Mouse (Mus musculus) naive thymus-derived CD4-positive, alpha-beta T cell, adult 5 months (primary cell): ENCODE data around the gene Ifnl3. TPM values are rescaled to one million over a fixed set of nuclear protein-coding genes. Genes with fewer than 3 reads are reported as not detected.

ENCODE experiments used
- polyA plus RNA-seq: library from polyadenylated mRNA; unstranded; fragments of 100-300 nt; shearing (Covaris generic); gene quantifications from one replicate; pipeline ENCODE4 v1.2.1, GENCODE M21; 2017

The Ifnl3 gene
- polyA plus RNA-seq, result not detected

DNA sequence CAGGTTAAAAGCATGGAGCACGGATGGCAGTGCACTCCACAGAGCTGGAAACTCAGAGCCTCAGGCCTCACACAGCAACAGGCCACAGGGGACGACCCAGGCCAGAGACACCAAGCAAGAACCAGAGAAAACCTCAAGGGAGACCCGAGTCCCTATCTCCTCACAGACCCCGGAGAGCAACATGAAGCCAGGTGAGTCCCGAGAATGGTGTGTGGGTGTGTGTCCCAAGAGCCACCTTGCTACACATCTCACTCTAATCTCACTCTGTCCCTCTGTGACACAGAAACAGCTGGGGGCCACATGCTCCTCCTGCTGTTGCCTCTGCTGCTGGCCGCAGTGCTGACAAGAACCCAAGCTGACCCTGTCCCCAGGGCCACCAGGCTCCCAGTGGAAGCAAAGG is at the start of gene Ifnl3:
Gene Ifnl3 (plus strand): TSS at position 301 of the 400 bp plus-strand sequence.

DNA sequence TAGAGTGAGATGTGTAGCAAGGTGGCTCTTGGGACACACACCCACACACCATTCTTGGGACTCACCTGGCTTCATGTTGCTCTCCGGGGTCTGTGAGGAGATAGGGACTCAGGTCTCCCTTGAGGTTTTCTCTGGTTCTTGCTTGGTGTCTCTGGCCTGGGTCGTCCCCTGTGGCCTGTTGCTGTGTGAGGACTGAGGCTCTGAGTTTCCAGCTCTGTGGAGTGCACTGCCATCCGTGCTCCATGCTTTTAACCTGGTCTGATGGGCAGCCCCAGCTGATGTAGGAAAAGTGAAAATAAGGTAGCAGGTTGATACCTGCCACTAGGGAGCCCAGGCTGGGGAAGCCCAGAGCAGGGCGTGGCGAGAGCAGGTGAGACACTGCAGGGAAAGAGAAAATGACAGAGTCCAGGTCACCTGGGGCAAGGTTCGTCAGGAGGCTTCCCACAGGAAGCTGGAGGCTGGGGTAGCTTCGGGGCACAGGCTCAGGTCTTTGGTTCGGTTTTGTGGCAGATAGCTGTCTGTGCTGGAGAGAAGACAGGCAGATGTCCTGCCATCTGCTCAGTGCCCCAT is 12.1 kb upstream of the Ifnl3 start, which contains the start of gene Ifnl2:
Gene Ifnl2 (minus strand): TSS at position 51 of the 570 bp plus-strand sequence.

DNA sequence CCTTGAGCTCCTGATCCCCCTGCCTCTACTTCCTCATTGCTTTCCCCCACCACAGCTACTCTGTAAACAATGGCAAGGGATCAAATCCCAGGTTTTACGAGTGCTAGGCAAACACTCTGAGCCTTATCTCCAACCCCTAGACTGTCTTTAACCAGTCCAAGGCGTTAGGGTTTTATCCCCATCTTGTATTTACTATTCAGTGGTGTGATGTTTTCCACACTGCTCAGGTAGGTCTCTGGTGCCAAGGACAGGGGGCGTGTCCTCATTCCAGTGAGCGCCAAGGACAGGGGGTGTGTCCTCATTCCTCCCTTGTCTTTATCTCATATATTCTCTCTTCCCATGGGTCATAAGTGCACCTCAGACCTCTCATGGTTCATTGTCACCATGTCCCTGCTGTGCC is 17.9 kb downstream of the Ifnl3 start, which contains the start of gene Sycn:
Gene Sycn (plus strand): TSS at position 360 of the 400 bp plus-strand sequence.

DNA sequence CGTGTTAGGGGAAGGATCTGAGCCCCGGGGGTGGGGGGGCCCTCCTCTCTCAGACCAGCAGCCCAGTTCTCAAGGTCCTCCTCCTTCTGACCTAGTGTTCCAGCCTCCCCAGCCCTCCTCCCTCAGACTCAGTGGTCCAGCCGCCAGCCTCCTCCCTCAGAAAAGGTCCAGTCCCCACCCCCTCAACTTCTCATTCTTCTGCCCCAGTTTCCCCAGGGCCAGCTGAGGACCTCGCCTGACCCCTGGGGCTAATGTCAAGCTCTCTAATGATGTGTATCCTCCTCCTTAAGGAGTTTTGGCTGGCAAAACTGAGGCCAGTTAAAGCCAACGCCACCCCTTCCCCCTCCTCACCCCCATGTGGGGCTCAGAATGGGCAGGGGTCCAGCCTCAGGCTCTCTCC is 24.5 kb downstream of the Ifnl3 start, which contains the start of gene Nccrp1:
Gene Nccrp1 (minus strand): TSS at position 101 of the 400 bp plus-strand sequence.

Other genes with a start within 250 kb of the Ifnl3 start
- gene Eid2b, start 245.1 kb upstream of the Ifnl3 start, polyA plus RNA-seq, result 3.7 TPM
- gene Selenov, start 231.7 kb upstream of the Ifnl3 start, polyA plus RNA-seq, result not detected
- not detected for gene Dll3, start 220.6 kb upstream of the Ifnl3 start, polyA plus RNA-seq
- gene Timm50, start 210.8 kb upstream of the Ifnl3 start, polyA plus RNA-seq, result 55.8 TPM
- 213 TPM for gene Supt5, start 184.1 kb upstream of the Ifnl3 start, polyA plus RNA-seq
- gene Rps16, start 172.2 kb upstream of the Ifnl3 start, polyA plus RNA-seq, result 983 TPM
- 48.9 TPM for gene Plekhg2, start 150.2 kb upstream of the Ifnl3 start, polyA plus RNA-seq
- 189 TPM for gene Zfp36, start 142.6 kb upstream of the Ifnl3 start, polyA plus RNA-seq
- gene Med29, start 130.1 kb upstream of the Ifnl3 start, polyA plus RNA-seq, result 23.0 TPM
- 170 TPM for gene Paf1, start 129.9 kb upstream of the Ifnl3 start, polyA plus RNA-seq
- 436 TPM for gene Gmfg, start 85.4 kb upstream of the Ifnl3 start, polyA plus RNA-seq
- gene Lrfn1, start 70.9 kb upstream of the Ifnl3 start, polyA plus RNA-seq, result 2.3 TPM
- gene Ifnl2, start 12.4 kb upstream of the Ifnl3 start, polyA plus RNA-seq, result not detected
- gene Sycn, start 18.0 kb downstream of the Ifnl3 start, polyA plus RNA-seq, result not detected
- not detected for gene Nccrp1, start 24.4 kb downstream of the Ifnl3 start, polyA plus RNA-seq
- 48.1 TPM for gene Samd4b, start 75.3 kb downstream of the Ifnl3 start, polyA plus RNA-seq
- gene Pak4, start 75.3 kb downstream of the Ifnl3 start, polyA plus RNA-seq, result 6.2 TPM
- gene Acp7, start 108.5 kb downstream of the Ifnl3 start, polyA plus RNA-seq, result not detected
- gene Fbxo27, start 170.0 kb downstream of the Ifnl3 start, polyA plus RNA-seq, result 1.0 TPM
- 16.6 TPM for gene Fbxo17, start 194.0 kb downstream of the Ifnl3 start, polyA plus RNA-seq
- 48.4 TPM for gene Mrps12, start 219.0 kb downstream of the Ifnl3 start, polyA plus RNA-seq
- gene Sars2, start 219.2 kb downstream of the Ifnl3 start, polyA plus RNA-seq, result 21.3 TPM
- not detected for gene Ccer2, start 233.3 kb downstream of the Ifnl3 start, polyA plus RNA-seq
- 70.1 TPM for gene Sirt2, start 243.9 kb downstream of the Ifnl3 start, polyA plus RNA-seq
- 139 TPM for gene Nfkbib, start 244.7 kb downstream of the Ifnl3 start, polyA plus RNA-seq